Mouse (Mus musculus): ENCODE results near the gene Nadsyn1.

Nadsyn1 gene

GRCm38 (mm10) chr7:143801195-143802065 is 21.2 kb downstream of the Nadsyn1 start:
- no peak for DNase-seq

DNA sequence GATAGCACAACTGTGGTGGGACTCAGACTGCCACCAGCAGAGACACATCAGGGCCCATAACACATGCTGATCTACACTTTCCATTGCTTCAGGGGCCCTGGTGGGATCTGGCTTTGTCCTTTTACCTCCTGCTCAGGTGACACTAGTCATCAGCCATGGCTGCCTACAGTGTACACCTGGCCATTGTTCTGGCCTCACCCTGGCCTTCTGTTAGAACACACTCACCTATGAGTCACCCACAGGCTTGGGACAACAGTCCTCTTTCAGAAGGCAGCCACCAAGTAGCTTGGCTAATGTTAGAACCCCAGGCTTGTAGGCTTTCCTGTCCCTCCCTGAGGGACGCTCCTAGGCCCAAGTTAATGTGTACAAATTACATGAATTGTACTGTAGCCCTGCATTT is 21.9 kb downstream of the Nadsyn1 start:
- DNase-seq, result no peak

DNA sequence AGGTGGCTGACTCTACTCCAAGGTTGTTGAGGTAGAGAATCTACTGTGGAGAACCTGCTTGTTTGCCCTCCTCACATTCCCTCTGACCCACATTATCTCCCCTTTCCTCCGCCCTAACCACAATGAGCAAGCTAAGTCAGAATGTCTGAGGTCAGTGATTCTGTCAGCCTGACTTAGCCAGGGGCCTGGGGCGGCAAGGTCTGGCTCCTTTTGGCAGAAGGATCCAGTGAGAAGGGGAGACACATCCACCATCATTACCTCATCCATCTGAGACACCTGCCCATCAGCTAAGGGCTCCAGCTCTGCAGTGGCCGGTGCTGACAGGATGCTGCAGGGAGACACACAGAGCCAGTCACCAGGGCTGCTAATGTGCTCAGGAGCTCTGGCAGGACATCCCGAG is 23.9 kb downstream of the Nadsyn1 start:
- DNase-seq, result no peak

- DNase-seq, result no peak
These were observed 29.5 kb downstream of the Nadsyn1 start for GRCm38 (mm10) chr7:143793121-143793520.

GRCm38 (mm10) chr7:143792336-143792985 is 30.2 kb downstream of the Nadsyn1 start:
- no peak for DNase-seq

GRCm38 (mm10) chr7:143783996-143784829 is 38.4 kb downstream of the Nadsyn1 start, which contains the start of gene Mrgpre:
Mrgpre (minus strand) TSS chr7:143784500.
- DNase-seq, result peak; percentile 69

GRCm38 (mm10) chr7:143783378-143783995 is 39.2 kb downstream of the Nadsyn1 start:
- DNase-seq, result no peak

DNA sequence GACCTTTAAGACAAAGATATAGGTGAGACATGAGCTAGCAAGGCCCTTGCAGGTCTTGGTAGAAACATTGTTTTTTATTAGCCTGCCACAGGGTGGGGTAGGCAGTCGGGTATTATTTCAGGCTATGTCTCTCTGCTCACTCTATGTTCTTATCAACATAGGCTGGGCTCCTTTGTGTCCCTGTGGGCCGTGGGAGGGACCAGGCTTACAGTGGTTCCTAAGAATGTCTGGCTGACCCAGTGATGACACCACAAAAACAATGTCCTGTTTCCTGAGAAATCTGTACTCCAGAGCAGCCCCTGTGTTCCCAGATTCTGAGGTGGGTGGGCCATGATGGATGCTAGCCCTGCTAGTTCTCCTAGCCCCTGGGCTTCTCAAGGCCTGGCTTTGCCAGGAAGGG is 45.3 kb downstream of the Nadsyn1 start:
- no peak for DNase-seq

DNA sequence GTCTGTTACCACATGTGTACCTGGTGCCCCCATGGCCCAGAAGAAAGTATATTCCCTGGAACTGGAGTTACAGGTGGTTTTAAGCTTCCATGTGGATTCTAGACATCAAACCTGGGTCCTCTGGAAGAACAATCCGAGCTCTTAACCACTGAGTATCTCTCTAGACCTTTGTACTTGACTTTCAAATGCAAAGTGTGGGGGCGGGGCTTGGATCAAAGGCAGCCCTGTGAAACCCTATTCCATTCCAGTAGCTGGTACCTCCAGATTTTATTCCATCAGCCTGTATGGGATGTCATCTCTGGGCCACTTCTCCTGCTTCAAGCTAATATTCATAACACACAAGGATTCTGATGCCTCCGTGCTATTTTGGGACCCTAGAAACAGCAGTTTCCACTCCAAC is 46.5 kb downstream of the Nadsyn1 start:
- DNase-seq, result no peak

DNA sequence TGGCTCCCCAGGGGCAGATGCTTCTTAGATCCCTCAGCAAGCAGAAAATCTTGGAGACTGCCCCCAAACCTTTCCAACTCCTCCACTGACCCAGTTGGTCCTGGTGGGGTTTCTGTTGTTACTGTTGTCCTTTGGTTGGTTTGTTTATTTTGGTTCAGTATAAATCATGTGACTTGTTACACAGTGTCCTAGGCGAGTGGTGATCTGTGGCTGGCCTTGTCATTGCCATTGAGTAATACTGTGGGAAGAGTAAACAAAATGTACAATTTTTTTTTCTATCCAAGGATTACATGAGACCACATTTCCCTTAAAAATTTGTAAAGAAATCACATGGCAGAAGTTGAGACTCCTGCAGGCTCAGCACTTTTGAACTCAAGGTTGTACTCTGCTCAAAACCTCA is 53.2 kb downstream of the Nadsyn1 start:
- DNase-seq, result no peak

DNA sequence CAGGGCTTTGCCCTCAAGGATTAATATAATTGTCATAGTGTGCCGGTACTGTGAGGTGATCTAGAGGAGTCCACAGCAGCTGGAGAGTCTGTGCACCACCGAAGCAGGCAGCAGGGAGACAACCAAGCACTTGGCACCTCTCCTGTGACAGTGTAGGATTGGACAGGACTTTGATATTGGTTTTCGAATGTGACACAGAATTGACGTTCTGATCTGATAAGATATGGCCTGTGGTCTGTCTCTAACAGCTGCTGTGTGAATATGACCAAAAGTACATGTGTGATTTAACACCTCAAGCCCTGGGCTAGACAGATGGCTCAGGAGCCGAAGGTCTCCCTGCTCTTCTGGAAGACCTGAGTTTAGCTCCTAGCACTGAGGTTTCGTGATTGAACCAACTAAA is 54.4 kb downstream of the Nadsyn1 start:
- DNase-seq, result no peak

- no peak for DNase-seq
These were observed 55.8 kb downstream of the Nadsyn1 start, which contains the start of gene Mrgprg for GRCm38 (mm10) chr7:143766893-143767292. Mrgprg (minus strand) TSS chr7:143766993.

DNA sequence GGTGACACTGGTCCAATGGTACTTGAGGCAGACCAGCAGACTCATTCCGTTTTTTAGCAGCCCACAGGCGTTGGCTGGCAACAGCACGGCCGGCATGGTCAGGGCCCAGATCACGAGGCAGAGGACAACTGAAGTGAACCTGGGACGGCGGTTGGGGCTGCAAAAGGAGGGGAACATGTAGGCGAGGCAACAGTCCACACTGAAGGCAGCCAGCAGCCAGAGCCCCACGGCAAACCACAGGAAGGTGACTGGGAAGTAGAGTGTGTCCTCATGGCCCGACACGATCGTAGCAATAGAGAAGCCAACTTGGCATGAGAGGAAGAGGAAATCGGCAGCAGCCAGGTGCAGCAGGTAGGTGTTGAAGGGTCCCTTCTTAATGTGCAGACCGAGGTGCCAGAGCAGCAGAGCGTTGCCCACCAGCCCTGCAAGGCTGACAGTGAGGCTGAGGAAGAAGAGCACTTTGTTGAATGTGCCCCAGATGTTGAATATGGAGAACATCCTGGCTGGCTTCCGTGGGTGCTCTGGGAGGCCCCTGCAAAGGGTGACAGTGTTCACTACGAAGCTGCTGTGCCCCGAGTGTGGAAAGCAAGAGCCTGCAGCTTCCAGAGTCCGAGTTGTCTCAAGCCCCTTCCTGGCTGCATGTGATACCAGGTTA is 57.6 kb downstream of the Nadsyn1 start:
- no peak for DNase-seq

DNA sequence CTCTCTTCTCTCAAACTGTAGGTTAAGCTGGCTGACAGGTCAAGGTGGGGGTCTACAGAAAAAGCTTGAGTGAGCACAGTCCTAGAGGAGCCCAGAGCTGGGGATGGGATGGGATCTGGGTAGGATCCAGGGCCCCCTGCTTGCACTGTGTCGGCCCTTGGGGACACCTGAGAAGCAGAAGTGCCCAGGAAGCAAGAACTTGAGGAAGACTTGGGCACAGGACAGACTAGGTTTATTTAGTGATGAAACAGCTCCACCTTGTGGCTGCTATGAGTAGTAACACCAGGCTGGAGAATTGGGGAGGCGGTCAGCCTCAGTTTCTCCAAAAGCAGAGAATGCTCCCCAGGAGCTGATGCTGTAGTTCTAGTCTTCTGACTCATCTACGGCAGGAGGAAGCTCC is 58.9 kb downstream of the Nadsyn1 start:
- DNase-seq, result no peak

GRCm38 (mm10) chr7:143758956-143759355 is 63.7 kb downstream of the Nadsyn1 start:
- DNase-seq, result no peak

DNA sequence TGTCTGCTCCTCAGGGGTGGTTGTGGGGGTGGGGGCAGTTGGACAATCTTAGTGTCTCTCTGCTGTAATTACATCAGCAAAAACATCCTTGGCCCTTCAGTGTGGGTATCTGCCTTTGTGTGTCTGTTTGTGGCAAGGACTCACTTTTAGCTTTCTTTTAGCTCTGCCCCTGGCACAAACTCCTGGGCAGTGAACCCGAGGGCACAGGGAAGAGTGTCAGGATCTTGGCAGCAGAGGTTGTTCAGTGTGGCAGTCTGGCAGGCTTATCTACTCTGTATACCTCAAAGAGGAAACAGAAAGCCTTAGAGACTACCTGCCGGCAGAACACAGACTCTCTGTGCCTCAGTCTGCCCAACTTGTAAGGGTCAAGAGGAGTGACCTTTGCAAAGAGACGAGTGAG is 65.0 kb downstream of the Nadsyn1 start:
- no peak for DNase-seq

DNA sequence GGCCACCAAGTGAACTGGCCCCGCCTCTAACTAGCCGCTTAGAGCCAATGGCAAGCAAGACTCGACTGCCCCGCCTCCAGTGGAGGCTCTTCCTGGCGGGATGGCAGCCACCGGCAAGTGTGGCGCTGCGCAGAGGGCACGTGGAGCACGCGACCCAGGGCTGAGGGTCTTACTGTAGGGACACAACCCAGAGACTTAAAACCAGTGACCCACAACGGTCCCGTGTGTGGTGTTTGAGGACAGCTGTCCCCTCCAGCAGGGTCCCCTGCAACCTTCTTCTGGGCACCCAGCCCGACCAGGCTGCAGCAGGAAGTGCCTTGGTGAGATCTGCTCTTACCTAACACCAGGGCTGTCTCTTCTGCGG is 65.6 kb downstream of the Nadsyn1 start:
- DNase-seq, result peak; percentile 71

DNA sequence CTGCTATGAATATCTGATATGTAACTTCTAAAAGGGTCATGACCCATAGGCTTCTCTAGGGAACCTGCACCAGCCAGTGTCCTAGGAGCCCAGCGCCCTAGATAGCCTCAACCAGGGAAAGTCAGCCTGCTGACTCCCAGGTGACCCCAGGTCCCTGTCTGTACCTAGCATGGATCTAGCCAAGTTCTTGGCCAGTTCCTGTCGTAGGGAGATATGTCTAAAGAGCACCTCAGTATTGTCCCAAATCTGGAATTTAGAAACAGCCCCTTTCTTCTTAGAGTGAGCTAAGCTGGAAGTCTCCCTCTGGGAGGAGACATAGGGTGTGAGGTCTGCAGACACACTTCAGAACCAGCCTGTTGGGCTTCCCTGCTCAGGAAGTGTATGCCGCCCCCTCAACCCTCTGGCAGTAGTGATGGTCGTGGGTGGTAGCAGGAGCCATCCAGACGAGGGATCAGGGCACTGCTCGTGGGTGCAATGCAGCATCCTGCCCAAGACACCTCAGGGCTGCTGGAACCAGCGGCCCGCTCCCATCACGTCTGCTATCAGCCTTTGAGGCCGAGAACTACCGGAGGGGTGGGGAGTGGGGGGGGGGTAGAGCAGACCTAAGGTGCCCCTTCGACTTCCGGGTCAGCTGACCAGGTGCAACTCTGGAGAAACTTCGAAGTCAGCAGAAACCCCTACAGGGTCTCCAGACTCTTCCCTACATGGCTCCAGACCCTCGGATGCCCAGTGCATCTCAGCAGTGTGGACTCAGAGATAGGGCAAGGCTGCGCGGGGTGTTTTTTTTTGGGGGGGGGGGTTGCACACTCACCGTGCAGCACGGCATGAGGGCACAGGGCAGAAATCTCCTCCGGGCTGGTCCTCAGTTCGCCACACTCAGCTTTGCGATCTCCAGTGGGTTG is 66.3 kb downstream of the Nadsyn1 start, which contains the start of gene Osbpl5:
Osbpl5 (minus strand) TSS at position 861 of the 902 bp plus-strand sequence.
- no peak for DNase-seq

- no peak for DNase-seq
These were observed 67.1 kb downstream of the Nadsyn1 start for GRCm38 (mm10) chr7:143755357-143756124.

GRCm38 (mm10) chr7:143753990-143754715 is 68.5 kb downstream of the Nadsyn1 start:
- no peak for DNase-seq
